Mouse (Mus musculus) embryonic facial prominence, embryonic 15.5 days (tissue): Measurements from ENCODE around the gene Paf1. TPM values are rescaled to one million over a fixed set of nuclear protein-coding genes. Genes with fewer than 3 reads are reported as not detected.

Source experiments
- ATAC-seq: fragments of 200-750 bp; cut with Nextera tagmentation; 2 replicates; pipeline ENCODE4 v1.8.0; 2017; ENCODE audit warnings: low read depth, moderate TSS enrichment; ENCODE audit not compliant: insufficient number of reproducible peaks, low FRiP score, low TSS enrichment
- H3K27ac ChIP-seq: fragments of 300-500 bp; sonication (generic); replicated peaks from 2 replicates; pipeline ENCODE4 v1.5.1; 2015; ENCODE audit warnings: mild to moderate bottlenecking, inconsistent platforms
- H3K27me3 ChIP-seq: fragments of 300-500 bp; sonication (generic); 2 replicates; pipeline ENCODE4 v1.6.1; 2015; ENCODE audit warnings: inconsistent platforms
- H3K36me3 ChIP-seq: fragments of 300-500 bp; sonication (generic); 2 replicates; pipeline ENCODE4 v1.6.1; 2015; ENCODE audit warnings: mild to moderate bottlenecking, inconsistent platforms
- H3K4me1 ChIP-seq: fragments of 300-500 bp; sonication (generic); 2 replicates; pipeline ENCODE4 v1.6.1; 2015; ENCODE audit warnings: inconsistent platforms
- H3K4me2 ChIP-seq: fragments of 300-500 bp; sonication (generic); replicated peaks from 2 replicates; pipeline ENCODE4 v1.6.1; 2015; ENCODE audit warnings: mild to moderate bottlenecking, inconsistent platforms
- H3K4me3 ChIP-seq: fragments of 300-500 bp; sonication (generic); replicated peaks from 2 replicates; pipeline ENCODE4 v1.5.1; 2015; ENCODE audit warnings: mild to moderate bottlenecking, inconsistent platforms
- H3K9ac ChIP-seq: fragments of 300-500 bp; sonication (generic); 2 replicates; pipeline ENCODE4 v1.6.1; 2015; ENCODE audit warnings: inconsistent platforms
- H3K9me3 ChIP-seq: fragments of 300-500 bp; sonication (generic); replicated peaks from 2 replicates; pipeline ENCODE4 v1.6.1; 2016; ENCODE audit warnings: inconsistent platforms
- WGBS: fragments of 180-500 bp; shearing (Covaris S2); methylation state at CpG from one replicate; pipeline ENCODE4 v1.1.7; 2015; 5-methylcytosine and 5-hydroxymethylcytosine counted together
- polyA plus RNA-seq: library from polyadenylated mRNA; unstranded; fragments of >200 nt; fragmentation: Nextera tagmentation; extraction: Ambion mirVana; gene quantifications from 2 replicates; pipeline ENCODE4 v1.2.1, GENCODE M21; 2015

The Paf1 gene
- polyA plus RNA-seq, 1 experiment from 2014 or later: 78.9 TPM

- ATAC-seq: no peak
- no peaks in the 10 kb centered on the region for H3K36me3 ChIP-seq
- H3K4me3 ChIP-seq: no peak overlapping the region
- H3K9ac ChIP-seq: no peak overlapping the region
- peaks cover 2% of the 10 kb centered on the region; the same call in 1 of the 2 replicates for H3K27me3 ChIP-seq
- no peaks in the 10 kb centered on the region for H3K9me3 ChIP-seq
- H3K4me2 ChIP-seq: no peak overlapping the region
- H3K4me1 ChIP-seq: 0 out of 2 replicates have a peak, but pooled peaks cover 6% of the 10 kb centered on the region
- H3K27ac ChIP-seq: no peak overlapping the region
- WGBS: 38% methylated on average over 2 of the region's 2 CpGs
Measured at GRCm38 (mm10) chr7:28440739-28441138, 48.0 kb downstream of the Paf1 start.

DNA sequence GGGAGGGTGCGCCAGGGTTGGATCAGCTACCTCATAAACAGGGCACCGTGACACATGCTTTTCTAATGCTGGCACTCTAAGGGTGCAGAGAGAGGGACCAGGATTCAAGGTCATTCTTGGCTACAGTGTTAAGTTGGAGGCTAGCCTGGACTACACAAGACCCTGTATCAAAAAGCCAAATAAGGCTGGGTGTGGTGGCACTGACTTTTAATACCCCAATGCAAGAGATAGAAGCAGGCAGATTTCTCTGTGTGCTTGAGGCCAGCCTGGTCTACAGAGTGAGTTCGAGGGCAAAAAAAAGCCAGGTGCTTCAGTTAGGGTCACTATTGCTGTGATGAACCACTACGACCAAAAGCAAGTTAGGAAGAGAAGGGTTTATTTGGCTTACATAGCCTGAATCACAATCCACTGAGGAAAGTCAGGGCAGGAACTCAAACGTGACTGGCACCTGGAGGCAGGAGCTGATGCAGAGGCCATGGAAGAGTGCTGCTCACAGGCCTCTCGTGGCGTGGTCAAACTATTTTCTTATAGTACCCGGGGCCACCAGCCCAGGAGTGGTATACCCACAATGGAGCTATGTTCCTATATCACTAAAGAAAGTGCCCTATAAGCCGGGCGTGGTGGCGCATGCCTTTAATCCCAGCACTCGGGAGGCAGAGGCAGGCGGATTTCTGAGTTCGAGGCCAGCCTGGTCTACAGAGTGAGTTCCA is 49.2 kb downstream of the Paf1 start:
- Histone ChIP-seq H3K9ac (no peak overlapping the region), H3K27me3 (peaks cover 6% of the 10 kb centered on the region; the same call in 1 of the 2 replicates), H3K4me2 (no peak overlapping the region), H3K27ac (no peak overlapping the region), H3K4me3 (no peak overlapping the region), H3K36me3 (no peaks in the 10 kb centered on the region), H3K9me3 (no peaks in the 10 kb centered on the region), H3K4me1 (0 out of 2 replicates have a peak, but pooled peaks cover 6% of the 10 kb centered on the region)
- WGBS: 83% methylated on average over 13 of the region's 14 CpGs
- no peak for ATAC-seq

DNA sequence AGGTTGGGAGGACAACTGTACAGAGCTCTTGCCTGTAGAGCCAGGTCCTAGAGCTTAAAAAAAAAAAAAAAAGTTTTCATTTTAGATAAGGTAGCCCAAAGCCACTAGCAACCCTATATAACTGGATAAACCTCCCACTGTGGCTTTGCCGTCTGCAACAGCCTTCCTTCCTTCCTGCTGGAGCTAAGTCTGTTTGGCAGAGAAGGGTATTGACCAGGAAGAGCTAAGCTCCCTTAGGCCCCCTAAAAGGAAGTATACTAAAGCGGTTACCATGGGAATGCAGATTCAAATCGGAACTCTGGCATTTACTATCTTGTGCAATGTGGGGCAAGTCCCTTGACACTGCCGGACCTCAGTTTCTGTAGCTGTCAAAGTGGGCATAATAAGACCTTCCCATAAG is 49.9 kb downstream of the Paf1 start:
- H3K9me3 ChIP-seq: no peaks in the 10 kb centered on the region
- ATAC-seq: no peak
- H3K4me2 ChIP-seq: no peak overlapping the region
- 41% methylated on average over 4 of the region's 4 CpGs for WGBS
- H3K4me1 ChIP-seq: no peaks in the 10 kb centered on the region
- peaks cover 6% of the 10 kb centered on the region; the same call in 1 of the 2 replicates for H3K27me3 ChIP-seq
- no peaks in the 10 kb centered on the region for H3K36me3 ChIP-seq
- no peak overlapping the region for H3K9ac ChIP-seq
- no peak overlapping the region for H3K27ac ChIP-seq
- no peak overlapping the region for H3K4me3 ChIP-seq

- Histone ChIP-seq H3K4me1 (no peaks in the 10 kb centered on the region), H3K27me3 (peaks cover 6% of the 10 kb centered on the region; the same call in 1 of the 2 replicates), H3K27ac (no peak overlapping the region), H3K4me2 (no peak overlapping the region), H3K9ac (no peak overlapping the region), H3K4me3 (no peak overlapping the region), H3K36me3 (no peaks in the 10 kb centered on the region), H3K9me3 (no peaks in the 10 kb centered on the region)
- WGBS: 77% methylated on average over 13 of the region's 13 CpGs
- ATAC-seq: no peak
Measured at GRCm38 (mm10) chr7:28444344-28444974, 51.7 kb downstream of the Paf1 start.

GRCm38 (mm10) chr7:28446446-28446845 is 53.7 kb downstream of the Paf1 start:
- WGBS: 7% methylated on average over 12 of the region's 12 CpGs
- Histone ChIP-seq H3K36me3 (no peaks in the 10 kb centered on the region), H3K4me3 (no peak overlapping the region), H3K27ac (no peak overlapping the region), H3K27me3 (peaks cover 6% of the 10 kb centered on the region; the same call in 1 of the 2 replicates), H3K4me2 (no peak overlapping the region), H3K9ac (no peak overlapping the region), H3K9me3 (no peaks in the 10 kb centered on the region), H3K4me1 (peaks cover 2% of the 10 kb centered on the region; the same call in 1 of the 2 replicates)
- ATAC-seq: no peak

DNA sequence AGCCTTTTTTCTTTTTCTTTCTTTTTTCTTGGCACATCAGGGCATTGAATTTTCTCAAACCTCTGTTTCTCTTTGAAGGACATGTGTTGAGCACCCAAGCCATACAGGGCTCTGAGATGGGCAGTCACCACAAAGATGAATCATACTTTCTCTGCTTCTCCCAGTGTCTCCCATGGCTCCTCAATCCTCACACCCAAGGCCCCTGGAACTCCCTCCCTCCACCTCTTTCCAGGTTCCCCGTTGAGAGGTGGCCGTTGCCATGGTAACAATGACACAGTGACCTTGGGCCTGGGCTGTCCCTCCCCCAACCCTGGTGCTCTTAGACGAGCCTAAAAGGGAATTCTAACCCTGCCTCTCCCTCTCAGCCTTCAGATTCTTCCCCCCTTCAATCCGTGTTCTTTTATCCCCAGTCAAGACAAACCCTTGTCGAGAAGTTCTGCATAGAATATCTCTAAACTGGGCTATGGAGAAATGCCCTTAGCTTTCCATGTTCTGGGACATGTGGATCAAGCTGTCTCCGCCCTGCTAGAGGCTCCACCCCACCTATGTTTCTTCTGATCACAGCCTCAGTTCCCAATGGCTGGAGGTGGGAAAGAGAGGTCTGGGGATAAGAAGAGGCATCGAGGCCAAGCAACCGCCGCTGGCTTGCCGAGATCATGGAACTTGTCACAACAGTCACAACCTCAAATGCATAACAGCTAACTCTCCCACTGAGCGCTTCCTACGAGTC is 54.5 kb downstream of the Paf1 start:
- peaks cover 6% of the 10 kb centered on the region; the same call in 1 of the 2 replicates for H3K27me3 ChIP-seq
- no peaks in the 10 kb centered on the region for H3K36me3 ChIP-seq
- WGBS: 20% methylated on average over 12 of the region's 12 CpGs
- ATAC-seq: no peak
- no peak overlapping the region for H3K4me3 ChIP-seq
- H3K4me1 ChIP-seq: peaks cover 3% of the 10 kb centered on the region; the same call in 1 of the 2 replicates
- no peak overlapping the region for H3K9ac ChIP-seq
- H3K9me3 ChIP-seq: no peaks in the 10 kb centered on the region
- no peak overlapping the region for H3K4me2 ChIP-seq
- H3K27ac ChIP-seq: no peak overlapping the region

DNA sequence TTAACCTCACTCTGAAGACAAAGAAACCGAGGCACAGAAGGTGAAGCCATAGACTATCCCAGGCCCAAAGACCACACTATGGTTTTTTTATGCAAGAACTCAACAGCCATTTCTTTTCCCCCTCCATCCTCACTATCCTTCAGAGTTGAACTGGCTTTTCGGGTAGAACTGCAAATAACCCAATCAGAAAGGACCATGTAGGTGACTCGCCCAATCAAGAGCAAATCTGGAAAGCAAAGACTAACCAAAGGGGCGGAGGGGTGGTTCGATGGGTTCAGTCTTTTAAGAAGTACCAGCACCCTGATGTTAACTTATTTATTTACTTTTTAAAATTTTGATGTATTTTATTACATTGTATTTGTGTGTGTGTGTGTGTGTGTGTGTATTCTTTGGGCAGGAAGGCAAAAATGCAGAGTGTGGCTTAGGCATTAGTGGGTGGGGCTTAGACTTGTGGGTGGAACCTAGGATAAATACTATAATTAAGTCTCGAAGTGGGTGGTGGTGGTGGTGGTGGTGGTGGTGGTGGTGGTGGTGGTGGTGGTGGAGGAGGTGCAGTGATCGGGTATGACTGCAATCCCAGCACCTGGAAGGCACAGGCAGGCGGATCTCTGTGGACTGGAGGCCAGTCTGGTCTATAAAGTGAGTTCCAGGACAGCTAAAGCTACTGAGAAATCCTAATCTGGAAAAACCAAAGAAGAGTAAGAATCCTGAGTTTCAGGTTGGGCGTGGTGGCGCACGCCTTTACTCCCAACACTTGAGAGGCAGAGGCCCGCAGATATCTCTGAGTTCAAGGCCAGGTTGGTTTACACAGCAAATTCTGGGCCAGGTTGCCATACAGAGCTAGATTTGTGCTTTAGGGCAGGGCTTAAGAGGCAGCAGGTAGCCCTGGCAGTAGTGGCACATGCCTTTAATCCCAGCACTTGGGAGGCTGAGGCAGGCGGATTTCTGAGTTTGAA is 55.4 kb downstream of the Paf1 start:
- peaks cover 6% of the 10 kb centered on the region; the same call in 1 of the 2 replicates for H3K27me3 ChIP-seq
- H3K4me1 ChIP-seq: peaks cover 10% of the 10 kb centered on the region
- H3K4me3 ChIP-seq: no peak overlapping the region
- H3K36me3 ChIP-seq: no peaks in the 10 kb centered on the region
- 62% methylated on average over 13 of the region's 13 CpGs for WGBS
- no peak overlapping the region for H3K4me2 ChIP-seq
- ATAC-seq: no peak
- no peak overlapping the region for H3K9ac ChIP-seq
- no peak overlapping the region for H3K27ac ChIP-seq
- no peaks in the 10 kb centered on the region for H3K9me3 ChIP-seq

Other genes with a start within 250 kb of the Paf1 start
- 114 and 116 TPM in 2 replicates for gene Fbl, start 223.2 kb upstream of the Paf1 start, polyA plus RNA-seq
- 14.9 and 15.2 TPM in 2 replicates for gene Dyrk1b, start 213.5 kb upstream of the Paf1 start, polyA plus RNA-seq
- gene Eid2, start 125.1 kb upstream of the Paf1 start, polyA plus RNA-seq: 3.8 and 5.5 TPM in 2 replicates
- gene Eid2b, start 115.2 kb upstream of the Paf1 start, polyA plus RNA-seq: 13.6 and 15.5 TPM in 2 replicates
- gene Selenov, start 101.8 kb upstream of the Paf1 start, polyA plus RNA-seq: 0.13 and 0.30 TPM in 2 replicates
- gene Dll3, start 90.7 kb upstream of the Paf1 start, polyA plus RNA-seq: 2.0 and 2.4 TPM in 2 replicates
- gene Timm50, start 80.9 kb upstream of the Paf1 start, polyA plus RNA-seq: 125 and 128 TPM in 2 replicates
- gene Supt5, start 54.2 kb upstream of the Paf1 start, polyA plus RNA-seq: 93.3 and 98.8 TPM in 2 replicates
- 1,000 and 1,004 TPM in 2 replicates for gene Rps16, start 42.3 kb upstream of the Paf1 start, polyA plus RNA-seq
- gene Plekhg2, start 20.4 kb upstream of the Paf1 start, polyA plus RNA-seq: 66.8 and 76.1 TPM in 2 replicates
- 20.2 and 23.5 TPM in 2 replicates for gene Zfp36, start 12.7 kb upstream of the Paf1 start, polyA plus RNA-seq
- 47.7 and 52.1 TPM in 2 replicates for gene Med29, start 243 bp upstream of the Paf1 start, polyA plus RNA-seq
- gene Gmfg, start 44.5 kb downstream of the Paf1 start, polyA plus RNA-seq: 16.8 and 18.1 TPM in 2 replicates
- 4.8 and 5.3 TPM in 2 replicates for gene Lrfn1, start 59.0 kb downstream of the Paf1 start, polyA plus RNA-seq
- not detected in 2 replicates for gene Ifnl2, start 117.5 kb downstream of the Paf1 start, polyA plus RNA-seq
- gene Ifnl3, start 129.9 kb downstream of the Paf1 start, polyA plus RNA-seq: not detected in 2 replicates
- not detected in 2 replicates for gene Sycn, start 147.9 kb downstream of the Paf1 start, polyA plus RNA-seq
- gene Nccrp1, start 154.3 kb downstream of the Paf1 start, polyA plus RNA-seq: 2.6 and 4.6 TPM in 2 replicates
- 32.8 and 34.1 TPM in 2 replicates for gene Samd4b, start 205.2 kb downstream of the Paf1 start, polyA plus RNA-seq
- gene Pak4, start 205.2 kb downstream of the Paf1 start, polyA plus RNA-seq: 37.4 and 39.3 TPM in 2 replicates
- gene Acp7, start 238.4 kb downstream of the Paf1 start, polyA plus RNA-seq: 1.3 and 1.9 TPM in 2 replicates